Mouse (Mus musculus) activated CD4-positive, CD25-positive, alpha-beta regulatory T cell, adult 9 weeks (primary cell): ENCODE data around the gene Olfr127. TPM values are rescaled to one million over a fixed set of nuclear protein-coding genes. Genes with fewer than 3 reads are reported as not detected.

Experiments used
- polyA plus RNA-seq: library from polyadenylated mRNA; unstranded; fragments of 100-300 nt; shearing (Covaris generic); gene quantifications from one replicate; pipeline ENCODE4 v1.2.1, GENCODE M21; 2017

The Olfr127 gene
- not detected for polyA plus RNA-seq

GRCm38 (mm10) chr17:37900137-37900536 lies at the start of gene Olfr127:
TSS of gene Olfr127 (plus strand) at chr17:37900437.

DNA sequence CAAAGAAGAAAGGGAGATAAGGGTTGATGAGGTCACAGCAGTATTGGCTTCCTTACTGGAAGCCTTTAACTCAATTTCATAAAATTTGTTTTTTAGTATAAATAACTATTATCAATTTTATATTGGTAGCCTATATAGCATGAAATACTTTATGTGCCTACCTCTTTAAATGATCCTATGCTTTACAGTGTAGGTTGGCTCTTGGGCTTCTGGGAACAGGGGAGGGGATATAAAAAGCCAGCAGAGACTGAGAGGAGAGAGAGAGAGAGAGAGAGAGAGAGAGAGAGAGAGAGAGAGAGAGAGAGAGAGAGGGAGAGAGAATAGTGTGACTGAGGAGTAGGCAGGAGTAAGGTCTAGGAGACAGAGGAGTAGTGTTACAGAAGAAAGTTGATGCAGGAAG lies 20.0 kb downstream of the Olfr127 start, which contains the start of gene Olfr128:
Olfr128 (plus strand) TSS at position 301 of the 400 bp plus-strand sequence.

GRCm38 (mm10) chr17:37952979-37953378 lies 52.7 kb downstream of the Olfr127 start, which contains the start of gene Olfr761:
TSS of gene Olfr761 (minus strand) at chr17:37953079.

Other genes starting within 250 kb of the Olfr127 start
- not detected for gene Olfr117, start 236.7 kb upstream of the Olfr127 start, polyA plus RNA-seq
- not detected for gene Olfr118, start 233.4 kb upstream of the Olfr127 start, polyA plus RNA-seq
- not detected for gene Olfr119, start 203.9 kb upstream of the Olfr127 start, polyA plus RNA-seq
- not detected for gene Olfr120, start 178.6 kb upstream of the Olfr127 start, polyA plus RNA-seq
- not detected for gene Olfr121, start 151.6 kb upstream of the Olfr127 start, polyA plus RNA-seq
- gene Olfr122, start 131.8 kb upstream of the Olfr127 start, polyA plus RNA-seq: not detected
- gene Olfr123, start 106.9 kb upstream of the Olfr127 start, polyA plus RNA-seq: not detected
- gene Olfr124, start 100.5 kb upstream of the Olfr127 start, polyA plus RNA-seq: not detected
- gene Olfr125, start 67.5 kb upstream of the Olfr127 start, polyA plus RNA-seq: not detected
- gene Olfr126, start 53.0 kb upstream of the Olfr127 start, polyA plus RNA-seq: not detected
- not detected for gene Olfr128, start 20.1 kb downstream of the Olfr127 start, polyA plus RNA-seq
- gene Olfr761, start 52.6 kb downstream of the Olfr127 start, polyA plus RNA-seq: not detected
- not detected for gene Olfr129, start 159.6 kb downstream of the Olfr127 start, polyA plus RNA-seq
- not detected for gene Olfr130, start 163.5 kb downstream of the Olfr127 start, polyA plus RNA-seq
- not detected for gene Olfr131, start 188.3 kb downstream of the Olfr127 start, polyA plus RNA-seq
- gene Olfr132, start 234.1 kb downstream of the Olfr127 start, polyA plus RNA-seq: not detected
- gene Olfr133, start 244.8 kb downstream of the Olfr127 start, polyA plus RNA-seq: not detected